Mouse (Mus musculus): Measurements from ENCODE around the gene Krtap8-1.

Gene Krtap8-1

GRCm38 (mm10) chr16:89487852-89488251 lies at the start of gene Krtap8-1:
Gene Krtap8-1 (minus strand): TSS chr16:89487952.
- DNase-seq (ENCODE audit: low spot score in 2 of 2): no peak

GRCm38 (mm10) chr16:89537349-89537748 lies 49.6 kb upstream of the Krtap8-1 start:
- DNase-seq (ENCODE audit: low spot score in 2 of 2): no peak

- no peak for DNase-seq (ENCODE audit: low spot score in 2 of 2)
These were observed 42.8 kb upstream of the Krtap8-1 start for GRCm38 (mm10) chr16:89530547-89530946.

- DNase-seq (ENCODE audit: low spot score in 2 of 2): no peak
These were observed 42.1 kb upstream of the Krtap8-1 start for GRCm38 (mm10) chr16:89529846-89530245.

- DNase-seq (ENCODE audit: low spot score in 2 of 2): no peak
These were observed 40.6 kb upstream of the Krtap8-1 start for GRCm38 (mm10) chr16:89528380-89528779.

- DNase-seq (ENCODE audit: low spot score in 2 of 2): no peak
These were observed 33.2 kb upstream of the Krtap8-1 start for GRCm38 (mm10) chr16:89520996-89521395.

GRCm38 (mm10) chr16:89520555-89520954 lies 32.8 kb upstream of the Krtap8-1 start:
- DNase-seq (ENCODE audit: low spot score in 2 of 2): no peak

- DNase-seq (ENCODE audit: low spot score in 2 of 2): no peak
These were observed 32.3 kb upstream of the Krtap8-1 start for GRCm38 (mm10) chr16:89520091-89520490.

GRCm38 (mm10) chr16:89517635-89518034 lies 29.9 kb upstream of the Krtap8-1 start:
- no peak for DNase-seq (ENCODE audit: low spot score in 2 of 2)

- no peak for DNase-seq (ENCODE audit: low spot score in 2 of 2)
These were observed 25.7 kb upstream of the Krtap8-1 start for GRCm38 (mm10) chr16:89513431-89513830.

GRCm38 (mm10) chr16:89508223-89508622 lies 20.5 kb upstream of the Krtap8-1 start, which contains the start of gene Krtap7-1:
Gene Krtap7-1 (minus strand): TSS chr16:89508323.
- DNase-seq (ENCODE audit: low spot score in 2 of 2): no peak

- no peak for DNase-seq (ENCODE audit: low spot score in 2 of 2)
These were observed 15.8 kb upstream of the Krtap8-1 start for GRCm38 (mm10) chr16:89503571-89503970.

GRCm38 (mm10) chr16:89501870-89502269 lies 14.1 kb upstream of the Krtap8-1 start:
- no peak for DNase-seq (ENCODE audit: low spot score in 2 of 2)

GRCm38 (mm10) chr16:89497002-89497401 lies 9.2 kb upstream of the Krtap8-1 start:
- no peak for DNase-seq (ENCODE audit: low spot score in 2 of 2)

GRCm38 (mm10) chr16:89495394-89496153 lies 7.8 kb upstream of the Krtap8-1 start:
- DNase-seq (ENCODE audit: low spot score in 2 of 2): no peak

GRCm38 (mm10) chr16:89477679-89478314 lies 10.0 kb downstream of the Krtap8-1 start:
- no peak for DNase-seq (ENCODE audit: low spot score in 2 of 2)

- no peak for DNase-seq (ENCODE audit: low spot score in 2 of 2)
These were observed 26.6 kb downstream of the Krtap8-1 start for GRCm38 (mm10) chr16:89461189-89461588.

All from spleen, postnatal 14 days (tissue).